Mouse (Mus musculus): Measurements from ENCODE around the gene Dzank1.
A peak's percentile ranks its signal among the peaks of the same experiment; 100 is the strongest.

Dzank1 gene

DNA sequence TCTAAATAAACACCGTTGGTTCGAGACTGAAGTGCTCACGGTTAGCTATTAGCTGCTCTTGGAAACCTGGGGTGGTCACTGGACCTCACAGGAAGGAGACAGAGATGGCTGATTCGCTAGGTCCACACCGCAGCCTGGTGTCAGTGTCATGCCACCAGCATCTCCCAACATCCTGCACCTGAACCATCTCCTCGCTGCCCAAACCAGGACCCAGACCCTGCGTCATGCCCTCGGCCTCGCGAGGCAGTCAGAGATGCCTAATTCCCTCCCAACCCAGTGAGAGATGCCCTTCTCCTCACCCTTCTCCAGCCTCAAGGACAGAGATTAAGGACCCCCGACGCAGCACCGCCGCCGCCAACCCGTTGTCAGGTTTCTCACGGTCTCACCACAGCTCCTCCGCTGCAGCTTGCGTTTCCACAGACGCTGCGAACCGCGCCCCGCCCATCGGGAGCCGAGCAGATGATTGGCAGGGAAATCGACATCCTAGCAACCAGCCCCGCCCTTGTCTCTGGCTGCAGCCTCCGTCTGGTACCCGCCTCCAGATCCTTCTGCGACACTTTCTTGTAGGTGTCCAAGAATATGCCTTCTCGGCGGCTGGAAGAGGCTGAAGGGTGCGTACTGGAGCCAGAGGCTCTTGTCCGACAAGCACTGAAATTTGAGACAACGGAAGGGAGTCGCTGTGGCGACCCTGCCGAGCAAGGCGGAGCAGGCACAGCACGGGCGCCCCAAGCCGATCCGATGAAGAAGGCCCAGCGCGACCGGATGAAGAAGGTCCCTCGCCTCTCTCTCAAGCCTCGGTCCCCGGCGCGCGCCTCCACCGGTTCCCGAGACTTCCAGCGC is at the start of gene Dzank1, which contains the start of gene Polr3f:
Dzank1 (minus strand) TSS at position 434 of the 840 bp plus-strand sequence.
Polr3f (plus strand) TSS at position 738 of the 840 bp plus-strand sequence.
- DNase-seq (ENCODE audit: low read depth, low spot score) = peak; percentile 92

DNA sequence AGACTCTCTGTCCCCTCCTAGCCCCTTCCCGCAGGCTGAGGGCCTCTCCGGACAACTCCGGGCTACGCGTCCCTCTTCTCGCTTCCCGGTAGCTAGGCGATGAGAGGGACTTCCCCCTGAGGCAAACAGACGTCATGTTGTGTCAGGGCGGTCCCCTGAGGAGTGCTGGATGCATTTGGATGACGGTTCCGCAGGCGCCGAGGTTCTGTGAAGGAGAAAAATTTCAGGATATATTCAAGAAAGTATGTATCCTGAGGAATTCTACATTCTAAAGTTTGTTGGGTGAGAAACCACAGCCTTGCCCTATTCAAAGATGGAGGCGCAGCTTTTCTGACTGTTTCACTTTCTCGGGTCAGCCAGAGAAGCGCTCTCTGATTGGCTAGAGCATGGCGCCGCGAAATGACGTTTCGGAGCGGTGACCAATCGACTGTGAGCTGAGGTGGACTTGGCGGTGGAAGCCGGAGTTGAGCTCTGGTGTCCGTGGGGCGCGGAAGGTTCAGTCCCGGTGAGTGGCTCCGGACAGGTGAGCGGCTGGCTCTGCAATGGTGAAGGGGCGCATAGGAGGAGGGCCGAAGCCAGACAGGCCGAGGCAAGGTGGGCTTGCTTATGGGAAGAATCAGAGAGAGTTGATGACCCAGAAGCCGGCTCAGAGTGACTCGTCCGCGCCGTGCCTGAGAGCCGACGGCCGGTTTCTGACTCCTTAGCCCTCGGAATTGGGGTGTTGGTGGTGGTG is 28.8 kb upstream of the Dzank1 start, which contains the start of gene Sec23b:
Sec23b (plus strand) TSS at position 410 of the 733 bp plus-strand sequence.
- peak; percentile 93 for DNase-seq (ENCODE audit: low read depth, low spot score)

DNA sequence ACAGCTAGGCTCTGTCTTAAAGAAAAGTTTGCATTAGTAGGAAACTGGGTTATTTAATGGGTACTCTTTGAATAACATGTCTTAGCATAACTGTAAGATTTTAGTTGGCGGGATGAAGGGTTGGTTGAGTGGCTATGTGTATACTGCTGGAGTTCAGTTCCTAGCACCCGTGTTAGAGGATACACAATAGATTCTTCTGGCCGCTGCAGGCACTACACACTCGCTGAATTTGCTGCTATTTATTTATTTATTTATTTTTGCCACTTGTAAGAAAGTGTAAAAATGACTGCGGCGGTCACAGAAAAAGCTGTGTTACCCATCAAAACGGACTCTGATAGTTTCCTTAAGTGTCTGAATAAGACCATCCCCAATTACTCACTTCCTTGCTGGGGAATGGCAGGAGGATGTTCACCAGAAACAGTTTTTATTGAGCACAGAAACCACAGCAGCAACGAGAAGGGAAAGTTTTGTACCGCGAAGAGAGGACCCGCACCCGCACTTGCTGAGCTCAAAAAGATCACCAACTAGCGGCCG is 28.1 kb upstream of the Dzank1 start:
- no peak for DNase-seq (ENCODE audit: low read depth, low spot score)

DNA sequence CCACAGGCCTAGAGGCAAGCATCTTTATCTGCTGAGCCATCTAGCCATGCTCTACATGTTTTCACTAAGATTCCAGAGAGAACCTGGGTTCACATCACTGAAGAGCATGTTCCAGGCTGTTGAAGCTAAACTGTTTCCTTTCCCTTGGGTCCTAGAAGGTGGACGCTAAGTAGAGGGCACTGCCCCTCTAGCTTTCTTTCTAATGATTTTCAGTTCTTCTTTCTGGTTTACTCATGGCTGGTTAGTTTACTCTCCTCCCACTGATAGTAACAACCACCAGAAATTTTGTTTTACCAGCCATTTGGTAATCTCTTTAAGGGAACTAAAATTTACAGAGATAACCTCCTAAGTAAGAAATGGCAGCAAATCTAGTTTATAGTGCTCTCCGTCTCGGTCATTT is 26.7 kb upstream of the Dzank1 start:
- no peak for DNase-seq (ENCODE audit: low read depth, low spot score)

DNA sequence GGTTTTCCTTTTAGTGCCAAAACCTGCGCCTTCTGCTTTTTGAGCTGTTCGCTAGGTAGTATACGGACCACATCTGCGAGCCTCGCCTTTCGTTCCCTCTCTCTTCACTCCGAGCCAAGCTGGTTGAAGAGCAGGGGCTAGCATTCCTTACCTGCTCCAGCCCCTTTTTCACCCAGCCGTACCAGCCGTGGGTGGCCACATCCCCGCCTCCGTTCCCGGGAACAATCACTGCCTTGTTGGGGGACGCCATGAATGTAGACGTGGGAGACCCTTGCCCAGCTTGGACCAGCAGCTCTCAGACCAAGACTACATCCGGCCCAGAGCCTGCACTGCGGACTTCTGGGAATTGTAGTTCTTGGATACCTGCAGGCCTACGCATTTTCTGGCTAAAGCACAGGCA is 23.3 kb upstream of the Dzank1 start, which contains the start of gene Rbbp9:
Rbbp9 (minus strand) TSS at position 341 of the 400 bp plus-strand sequence.
- DNase-seq (ENCODE audit: low read depth, low spot score) = peak; percentile 68

DNA sequence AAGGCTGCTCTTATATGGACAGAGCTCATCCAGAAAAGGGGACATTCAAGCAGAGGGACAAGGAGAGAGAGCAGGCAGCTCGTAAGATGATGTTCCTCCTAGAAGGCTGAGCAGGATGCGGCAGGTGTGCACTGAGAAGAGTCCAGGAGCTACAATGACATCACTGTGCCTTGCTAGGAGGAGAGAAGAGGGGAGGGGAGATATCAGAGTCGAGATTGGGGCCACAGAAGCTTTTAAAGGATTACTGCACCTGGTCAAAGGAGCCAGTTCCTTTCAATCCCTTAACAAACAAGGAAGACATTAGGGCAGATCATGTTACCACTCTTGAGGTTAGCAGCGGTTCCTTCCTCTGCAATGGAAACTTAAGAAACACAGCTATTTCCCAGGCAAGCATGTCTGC is 20.3 kb upstream of the Dzank1 start:
- no peak for DNase-seq (ENCODE audit: low read depth, low spot score)

DNA sequence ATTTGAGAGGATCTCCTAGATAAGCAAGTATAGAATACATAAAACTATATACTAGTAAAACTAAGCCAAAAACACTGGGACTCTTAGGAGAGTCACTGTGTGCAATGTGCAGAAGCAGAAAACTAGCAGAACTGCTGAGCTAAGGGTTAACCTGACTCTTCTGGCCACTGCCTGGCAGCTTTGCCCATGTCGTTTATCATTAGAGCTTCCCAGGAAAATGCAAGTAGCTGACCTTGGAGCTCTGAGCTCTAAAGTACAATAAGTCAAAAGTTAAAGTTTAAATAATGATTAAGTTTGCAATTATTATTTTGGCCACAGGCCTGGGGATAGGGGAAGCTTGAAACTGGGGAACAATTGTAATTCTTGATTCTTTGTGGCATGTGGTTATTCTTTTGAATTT is 18.3 kb upstream of the Dzank1 start:
- DNase-seq (ENCODE audit: low read depth, low spot score) = no peak

DNA sequence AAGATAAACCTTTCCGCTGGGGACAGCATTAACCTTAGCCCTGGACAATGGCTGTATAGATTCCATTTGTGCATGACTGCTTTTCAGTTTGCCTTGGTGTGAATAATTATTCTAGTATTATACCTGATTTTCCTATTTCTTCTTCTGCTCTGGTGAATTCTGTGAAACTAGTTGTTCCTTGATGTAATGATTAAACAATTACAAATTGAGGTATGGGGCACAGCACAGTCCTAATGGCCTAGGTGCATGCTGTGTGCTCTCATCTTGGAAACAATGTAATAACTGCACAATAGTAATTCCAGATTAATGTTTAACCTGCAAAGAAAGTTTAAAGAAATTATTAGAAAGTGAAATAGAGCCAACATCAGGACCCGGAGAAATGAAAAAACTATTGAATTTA is 17.8 kb upstream of the Dzank1 start:
- no peak for DNase-seq (ENCODE audit: low read depth, low spot score)

DNA sequence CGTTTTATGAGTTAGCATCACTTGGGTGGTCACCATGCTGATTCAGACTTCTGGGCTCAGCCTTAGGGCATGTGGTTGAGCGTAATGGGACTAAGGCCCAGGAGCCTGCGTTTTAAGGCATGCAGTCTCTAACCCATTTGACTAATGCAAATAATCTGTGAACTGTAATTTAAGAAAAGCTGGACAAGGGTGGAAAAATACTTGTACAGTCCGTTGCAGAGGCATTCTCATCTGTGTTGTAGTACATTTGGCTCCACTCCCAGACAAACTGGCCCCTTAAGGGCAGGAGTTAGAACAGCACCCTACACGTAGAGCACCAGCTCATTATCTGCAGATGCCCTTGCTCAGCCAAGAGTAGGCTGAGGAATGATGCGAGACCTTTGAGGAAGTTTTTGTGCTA is 17.4 kb upstream of the Dzank1 start:
- DNase-seq (ENCODE audit: low read depth, low spot score) = no peak

DNA sequence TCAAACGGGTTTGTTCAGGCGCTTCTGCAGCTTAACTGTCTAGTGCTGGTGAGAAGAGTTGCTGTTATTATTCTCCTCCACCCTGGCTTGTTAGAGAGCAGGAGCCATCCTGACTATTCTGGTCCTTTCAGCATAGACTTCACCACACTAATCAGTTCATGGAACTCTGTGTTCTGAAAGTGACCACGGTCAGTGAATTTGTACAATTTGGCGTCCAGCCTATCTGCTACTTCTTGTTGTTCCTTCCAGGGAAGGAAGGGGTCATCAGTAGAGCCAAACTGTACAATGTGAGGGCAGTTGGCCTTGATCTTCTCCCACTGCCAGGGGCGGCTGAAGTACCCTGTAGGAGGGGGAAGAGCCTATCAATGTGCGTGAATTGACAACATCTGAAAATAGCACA is 16.5 kb upstream of the Dzank1 start:
- DNase-seq (ENCODE audit: low read depth, low spot score) = no peak

DNA sequence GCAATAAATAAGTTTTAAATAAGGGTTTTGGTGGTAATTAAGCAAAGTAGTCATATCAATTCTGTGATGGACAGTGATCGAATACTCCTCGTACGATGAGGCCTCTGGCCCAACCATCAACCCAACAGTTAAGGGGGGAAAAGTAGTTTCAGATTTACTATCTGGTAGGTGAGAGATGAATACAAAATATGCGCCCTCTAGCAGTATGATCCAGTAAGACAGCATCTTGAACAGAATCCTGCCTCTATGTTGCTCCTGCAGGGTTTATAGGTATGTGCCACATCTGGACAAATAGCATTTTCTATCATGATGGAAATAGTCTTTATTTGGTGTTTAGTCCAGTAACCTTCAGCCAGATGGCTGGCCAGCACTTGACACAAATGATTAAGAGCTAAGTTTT is 14.0 kb upstream of the Dzank1 start:
- no peak for DNase-seq (ENCODE audit: low read depth, low spot score)

DNA sequence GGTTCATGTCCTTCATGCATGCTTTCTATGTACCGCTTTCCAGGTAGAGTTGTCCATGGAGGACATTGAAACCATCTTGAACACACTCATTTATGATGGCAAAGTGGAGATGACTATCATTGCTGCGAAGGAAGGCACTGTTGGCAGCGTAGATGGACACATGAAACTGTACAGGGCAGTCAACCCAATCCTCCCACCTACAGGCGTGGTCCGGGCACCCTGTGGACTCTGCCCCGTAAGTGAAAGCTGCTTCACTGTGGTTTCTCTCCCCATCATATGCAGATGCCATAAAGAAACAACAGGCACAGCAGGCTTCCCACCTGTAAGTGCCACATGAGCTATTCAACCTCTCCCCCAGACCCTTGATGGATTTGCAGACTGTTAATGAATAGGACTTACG is 9.9 kb upstream of the Dzank1 start:
- no peak for DNase-seq (ENCODE audit: low read depth, low spot score)

DNA sequence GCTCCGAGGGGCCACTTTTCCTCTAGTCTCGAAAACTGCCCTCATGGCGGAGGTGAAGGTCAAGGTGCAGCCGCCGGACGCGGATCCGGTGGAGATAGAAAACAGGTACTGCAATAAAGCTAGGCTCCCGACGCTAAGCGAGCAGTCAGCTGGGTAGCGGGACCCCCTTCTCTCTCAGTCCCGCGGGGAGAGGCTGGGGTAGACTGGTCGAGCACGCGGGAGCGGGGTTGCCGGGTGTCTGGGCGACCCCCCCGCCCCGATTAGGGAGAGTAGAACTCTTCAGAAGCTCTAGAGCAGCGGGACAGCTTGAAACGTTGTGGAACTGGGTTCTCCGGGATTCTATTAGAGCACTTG is 584 bp upstream of the Dzank1 start:
- no peak for DNase-seq (ENCODE audit: low read depth, low spot score)

DNA sequence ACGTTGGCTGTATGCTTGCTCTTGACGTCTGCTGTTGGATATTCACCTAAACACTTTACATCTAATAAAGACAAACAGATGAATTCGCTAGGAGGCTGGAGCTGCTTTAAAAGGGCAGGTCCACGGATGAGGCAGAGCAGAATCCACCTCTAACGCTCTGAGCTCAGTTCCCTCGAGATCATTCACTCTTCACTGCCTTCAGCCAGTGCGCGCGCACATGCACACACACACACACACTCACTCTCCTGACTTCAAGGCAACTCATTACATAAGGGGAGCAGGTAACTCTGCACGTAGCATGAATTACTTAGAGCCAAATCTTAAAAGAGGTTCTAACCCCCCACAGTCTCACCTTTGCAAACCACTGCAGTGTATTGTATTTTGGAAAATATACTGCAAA is 1.4 kb downstream of the Dzank1 start:
- DNase-seq (ENCODE audit: low read depth, low spot score) = no peak

DNA sequence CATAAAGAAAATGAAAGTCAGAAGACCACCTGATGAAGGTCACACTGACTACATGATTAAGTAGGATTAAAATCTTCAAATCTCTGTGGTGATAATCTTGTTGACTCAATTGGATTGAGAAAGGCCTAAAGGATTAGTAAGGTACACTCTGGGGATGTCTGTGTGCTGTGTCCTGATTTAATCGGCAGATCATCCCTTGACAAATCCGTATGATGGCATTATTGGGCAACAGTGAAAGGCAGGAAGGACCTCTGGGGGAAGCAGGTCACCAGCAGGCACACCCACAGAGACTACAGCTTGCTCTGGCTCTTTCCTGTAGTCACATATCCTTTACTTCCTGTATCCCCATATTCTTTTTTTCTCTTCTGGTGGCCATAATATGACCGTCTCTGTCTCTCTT is 7.4 kb downstream of the Dzank1 start:
- DNase-seq (ENCODE audit: low read depth, low spot score) = no peak

DNA sequence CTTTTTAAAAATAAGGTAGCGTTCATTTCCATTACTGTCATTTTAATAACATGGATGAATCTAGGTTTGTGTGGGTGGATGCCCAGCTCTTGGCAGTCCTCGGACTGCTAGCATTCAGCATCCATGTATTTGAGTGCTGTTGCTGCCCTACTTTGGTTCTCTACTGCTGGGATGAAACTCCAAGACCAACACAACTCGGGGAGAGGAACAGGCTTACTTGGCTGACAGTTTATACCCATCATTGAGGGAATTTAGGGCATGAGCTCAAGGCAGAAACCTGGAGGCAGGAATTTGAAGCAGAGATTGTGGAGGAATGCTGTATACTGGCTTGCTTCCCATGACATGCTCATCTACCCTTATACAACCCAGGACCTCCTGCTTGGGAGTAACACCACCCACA is 12.6 kb downstream of the Dzank1 start:
- no peak for DNase-seq (ENCODE audit: low read depth, low spot score)

DNA sequence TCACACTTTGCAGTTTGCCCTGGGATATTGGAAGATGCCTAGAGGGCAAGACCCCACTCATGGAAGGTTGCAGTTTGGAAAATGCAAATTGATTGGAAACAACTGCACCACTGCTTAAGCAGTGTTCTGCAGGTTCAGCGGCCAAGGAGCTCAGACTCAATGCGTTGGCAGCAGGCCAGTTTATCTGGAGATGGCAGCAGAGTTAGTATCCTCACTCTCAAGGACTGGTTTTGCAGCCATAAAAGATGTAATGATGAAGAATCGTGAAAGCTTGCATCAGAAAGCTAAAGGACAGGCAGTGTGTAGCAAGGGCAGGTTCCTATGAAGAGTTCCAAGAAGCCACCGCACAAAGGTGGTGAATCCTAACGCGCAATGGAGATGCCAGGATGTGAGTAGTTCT is 25.1 kb downstream of the Dzank1 start:
- DNase-seq (ENCODE audit: low read depth, low spot score) = no peak

DNA sequence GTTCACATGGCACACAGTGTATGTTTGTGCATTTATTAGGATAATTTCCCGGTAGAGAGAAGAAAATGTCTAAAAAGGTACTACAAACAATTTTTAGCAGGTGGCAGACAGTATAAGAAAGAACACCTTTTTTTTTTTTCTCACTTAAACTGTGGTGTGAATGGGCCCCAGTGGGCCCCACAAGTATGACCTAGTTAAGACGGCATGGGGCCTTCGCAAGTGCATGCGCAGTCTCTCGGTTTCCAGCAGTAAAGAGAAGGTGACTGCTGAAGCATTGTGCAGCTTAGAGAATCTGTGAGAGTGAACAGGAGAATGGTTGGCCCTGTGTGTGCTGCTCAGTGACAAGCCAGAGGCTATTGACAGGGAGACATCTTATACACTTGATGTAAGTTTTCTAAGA is 37.9 kb downstream of the Dzank1 start:
- no peak for DNase-seq (ENCODE audit: low read depth, low spot score)

DNA sequence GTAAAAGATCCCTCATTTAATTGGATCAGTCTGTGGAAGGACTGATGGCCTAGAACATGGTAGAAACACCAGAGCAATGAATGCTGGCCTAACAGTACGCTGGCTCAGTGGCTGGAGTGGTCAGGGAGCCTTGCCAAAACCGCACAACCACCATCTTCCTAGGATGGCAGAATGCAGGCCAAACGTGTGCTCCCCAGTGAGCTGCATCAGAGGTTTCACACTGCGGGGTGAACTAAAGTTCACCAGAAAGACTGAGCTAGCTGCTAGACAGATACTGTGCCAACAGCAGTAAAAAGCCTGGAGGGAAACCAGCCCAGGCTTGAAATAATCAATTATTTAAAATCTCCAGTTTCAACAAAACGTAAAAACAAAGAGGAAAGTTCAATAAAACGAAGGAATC is 39.7 kb downstream of the Dzank1 start:
- DNase-seq (ENCODE audit: low read depth, low spot score) = no peak

DNA sequence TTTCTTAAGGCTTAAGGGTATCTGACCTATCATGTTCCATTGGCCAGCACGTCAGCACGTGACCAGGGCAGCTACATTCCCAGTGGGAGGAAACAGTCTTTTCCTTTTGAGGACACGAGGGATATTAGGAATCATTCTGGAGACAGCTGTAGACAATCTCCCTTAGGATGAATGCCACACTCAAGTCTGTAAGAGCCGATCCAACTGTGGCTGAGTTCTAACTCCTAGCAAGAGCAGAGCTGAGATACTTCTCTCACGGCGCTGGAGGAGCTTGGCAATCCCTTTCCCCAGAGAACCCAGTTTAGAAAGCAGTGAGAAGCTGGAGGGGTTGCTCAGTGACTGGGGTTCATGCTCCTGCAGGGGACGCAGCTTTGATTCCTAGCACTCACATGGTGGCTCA is 41.8 kb downstream of the Dzank1 start:
- DNase-seq (ENCODE audit: low read depth, low spot score) = no peak

DNA sequence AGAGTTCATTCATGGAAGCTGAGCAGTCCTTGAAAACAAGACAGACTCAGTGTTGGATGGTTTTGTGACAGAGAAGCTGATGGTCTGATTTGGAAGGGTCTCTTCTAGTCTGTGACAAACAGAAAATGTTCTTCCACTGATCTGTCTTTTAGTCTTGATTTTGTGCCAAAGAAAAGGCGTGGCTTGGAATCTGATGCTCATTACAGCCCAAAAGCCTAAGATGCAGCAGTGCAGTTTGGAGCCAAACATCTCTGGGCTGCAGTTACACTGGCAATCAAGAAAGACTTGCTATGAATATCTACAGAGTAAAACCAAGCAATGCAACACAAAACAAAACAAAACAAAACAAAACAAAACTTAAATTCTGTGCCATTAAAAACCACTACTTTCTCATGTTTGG is 43.1 kb downstream of the Dzank1 start:
- DNase-seq (ENCODE audit: low read depth, low spot score) = no peak

DNA sequence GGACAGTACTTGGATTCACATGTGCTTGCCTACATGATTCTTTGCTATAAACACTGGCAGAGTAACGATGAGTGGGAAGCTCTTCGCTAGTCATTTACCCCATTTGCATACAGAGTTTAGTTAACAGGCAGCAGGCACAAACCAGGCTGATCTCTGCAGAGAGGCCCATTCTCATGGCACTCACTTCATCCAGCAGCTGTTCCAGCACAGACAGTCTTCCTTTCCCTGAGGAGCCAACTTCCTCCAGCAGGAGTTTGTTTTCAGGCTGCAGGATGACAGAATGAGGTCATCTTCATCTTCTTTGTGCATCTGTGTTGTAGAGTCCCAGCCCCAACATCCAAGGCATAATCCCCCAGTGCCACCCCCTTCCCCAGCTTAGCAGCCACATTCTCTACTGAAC is 47.8 kb downstream of the Dzank1 start:
- no peak for DNase-seq (ENCODE audit: low read depth, low spot score)

DNA sequence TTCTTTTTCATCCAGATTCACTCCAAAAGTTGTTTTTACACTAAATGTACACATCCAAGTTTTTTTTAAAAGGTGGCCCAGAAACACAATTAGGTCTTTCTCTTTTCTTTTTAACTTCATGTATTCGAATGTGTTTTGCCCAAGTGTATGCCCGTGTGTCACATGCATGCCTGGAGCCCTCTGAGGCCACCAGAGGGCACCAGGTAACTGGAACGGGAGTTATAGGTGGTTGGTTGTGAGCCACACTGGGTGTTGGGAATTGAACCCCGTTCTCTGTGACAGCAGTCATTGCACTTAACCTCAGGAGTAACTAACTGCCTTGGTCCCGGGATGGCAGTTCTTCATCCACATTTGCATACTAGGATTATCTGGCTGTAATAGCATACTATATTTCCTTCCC is 60.0 kb downstream of the Dzank1 start:
- no peak for DNase-seq (ENCODE audit: low read depth, low spot score)

Measured in embryo, embryonic 11.5 days (tissue).